Mouse (Mus musculus) kidney, embryonic 14.5 days (tissue): ENCODE measurements around the gene Srrm2. TPM values are rescaled to one million over a fixed set of nuclear protein-coding genes. Genes with fewer than 3 reads are reported as not detected.

Experiments used
- ATAC-seq: fragments of 200-750 bp; cut with Nextera tagmentation; 2 replicates; pipeline ENCODE4 v1.8.0; 2017; ENCODE audit warnings: moderate number of reproducible peaks, mild to moderate bottlenecking, moderate TSS enrichment, moderate library complexity; ENCODE audit not compliant: low FRiP score, low TSS enrichment
- H3K27ac ChIP-seq: fragments of 300-500 bp; sonication (generic); 2 replicates; pipeline ENCODE4 v1.5.1; 2014; ENCODE audit warnings: low read depth, mild to moderate bottlenecking, low read length, moderate library complexity, mixed read lengths
- H3K27me3 ChIP-seq: fragments of 300-500 bp; sonication (generic); 2 replicates; pipeline ENCODE4 v1.6.1; 2014; ENCODE audit warnings: mild to moderate bottlenecking, low read length; ENCODE audit not compliant: control insufficient read depth, insufficient read depth
- H3K36me3 ChIP-seq: fragments of 300-500 bp; sonication (generic); 2 replicates; pipeline ENCODE4 v1.6.1; 2014; ENCODE audit warnings: low read length, mixed read lengths; ENCODE audit not compliant: control insufficient read depth, insufficient read depth
- H3K4me1 ChIP-seq: fragments of 300-500 bp; sonication (generic); 2 replicates; pipeline ENCODE4 v1.6.1; 2014; ENCODE audit warnings: low read length, mixed read lengths; ENCODE audit not compliant: control insufficient read depth, insufficient read depth
- H3K4me2 ChIP-seq: fragments of 300-500 bp; sonication (generic); replicated peaks from 2 replicates; pipeline ENCODE4 v1.6.1; 2014; ENCODE audit warnings: low read depth, mild to moderate bottlenecking, low read length
- H3K4me3 ChIP-seq: fragments of 300-500 bp; sonication (generic); 2 replicates; pipeline ENCODE4 v1.5.1; 2014; ENCODE audit warnings: mild to moderate bottlenecking, low read length
- H3K9ac ChIP-seq: fragments of 300-500 bp; sonication (generic); 2 replicates; pipeline ENCODE4 v1.6.1; 2014; ENCODE audit warnings: low read depth, mild to moderate bottlenecking, low read length, moderate library complexity
- H3K9me3 ChIP-seq: fragments of 300-500 bp; sonication (generic); 2 replicates; pipeline ENCODE4 v1.6.1; 2016; ENCODE audit warnings: low read length; ENCODE audit not compliant: control insufficient read depth
- WGBS: fragments of 180-500 bp; shearing (Covaris S2); extraction: QIAGEN DNeasy Blood & Tissue Kit; methylation state at CpG from one replicate; pipeline ENCODE4 v1.1.7; 2014; 5-methylcytosine and 5-hydroxymethylcytosine counted together
- polyA plus RNA-seq: library from polyadenylated mRNA; unstranded; fragments of >200 nt; fragmentation: Nextera tagmentation; extraction: Ambion mirVana; gene quantifications from 2 replicates; pipeline ENCODE4 v1.2.1, GENCODE M21; 2014

Srrm2 gene
- polyA plus RNA-seq, 1 experiment from 2014 or later, result 567 TPM

GRCm38 (mm10) chr17:23850028-23850427 lies 59.7 kb downstream of the Srrm2 start:
- Histone ChIP-seq H3K9ac (no peak overlapping the region), H3K27me3 (no peaks in the 10 kb centered on the region), H3K4me3 (no peak overlapping the region), H3K4me1 (no peaks in the 10 kb centered on the region), H3K27ac (no peak overlapping the region), H3K36me3 (no peaks in the 10 kb centered on the region), H3K4me2 (no peak overlapping the region), H3K9me3 (0 out of 2 replicates have a peak, but pooled peaks cover 2% of the 10 kb centered on the region)
- 70% methylated on average over 2 of the region's 2 CpGs for WGBS
- no peak for ATAC-seq

DNA sequence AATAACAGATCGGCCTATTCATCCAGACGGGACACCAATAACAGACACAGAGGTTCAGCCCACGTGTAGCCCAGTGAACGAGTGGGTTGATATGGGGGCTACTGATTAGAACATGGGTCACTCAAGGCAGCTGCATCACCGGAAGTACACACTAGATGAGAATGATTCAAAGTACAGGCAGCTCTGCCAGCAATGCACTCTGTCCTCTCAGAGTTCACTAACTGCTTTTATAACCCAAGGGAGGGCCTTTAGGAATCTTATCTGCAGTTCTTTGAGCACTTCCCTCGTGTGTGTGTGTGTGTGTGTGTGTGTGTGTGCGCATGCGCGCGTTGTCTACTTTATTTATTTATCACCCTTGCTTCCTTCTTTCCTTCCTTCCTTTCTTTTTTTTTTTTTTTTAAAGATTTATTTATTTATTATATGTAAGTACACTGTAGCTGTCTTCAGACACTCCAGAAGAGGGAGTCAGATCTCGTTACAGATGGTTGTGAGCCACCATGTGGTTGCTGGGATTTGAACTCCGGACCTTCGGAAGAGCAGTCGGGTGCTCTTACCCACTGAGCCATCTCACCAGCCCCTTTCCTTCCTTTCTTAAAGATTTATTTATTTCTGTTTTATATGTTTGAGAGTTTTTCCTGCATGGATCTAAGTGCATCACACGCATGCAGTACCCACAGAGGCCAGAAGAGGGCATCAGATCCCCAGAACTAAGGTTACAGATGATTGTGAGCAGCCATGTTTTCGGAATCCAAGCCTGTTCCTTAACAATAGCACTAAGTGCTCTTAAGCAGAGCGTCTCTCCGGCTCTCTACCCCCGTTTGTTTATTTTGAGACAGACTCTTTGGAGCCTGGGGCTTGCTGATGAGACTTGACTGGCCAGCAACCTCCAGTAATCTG lies 60.8 kb downstream of the Srrm2 start:
- ATAC-seq, result no peak
- H3K9me3 ChIP-seq, result 0 out of 2 replicates have a peak, but pooled peaks cover 2% of the 10 kb centered on the region
- H3K27ac ChIP-seq, result no peak overlapping the region
- H3K36me3 ChIP-seq, result no peaks in the 10 kb centered on the region
- 56% methylated on average over 18 of the region's 19 CpGs for WGBS
- H3K4me1 ChIP-seq, result no peaks in the 10 kb centered on the region
- no peak overlapping the region for H3K9ac ChIP-seq
- no peak overlapping the region for H3K4me3 ChIP-seq
- no peak overlapping the region for H3K4me2 ChIP-seq
- no peaks in the 10 kb centered on the region for H3K27me3 ChIP-seq

DNA sequence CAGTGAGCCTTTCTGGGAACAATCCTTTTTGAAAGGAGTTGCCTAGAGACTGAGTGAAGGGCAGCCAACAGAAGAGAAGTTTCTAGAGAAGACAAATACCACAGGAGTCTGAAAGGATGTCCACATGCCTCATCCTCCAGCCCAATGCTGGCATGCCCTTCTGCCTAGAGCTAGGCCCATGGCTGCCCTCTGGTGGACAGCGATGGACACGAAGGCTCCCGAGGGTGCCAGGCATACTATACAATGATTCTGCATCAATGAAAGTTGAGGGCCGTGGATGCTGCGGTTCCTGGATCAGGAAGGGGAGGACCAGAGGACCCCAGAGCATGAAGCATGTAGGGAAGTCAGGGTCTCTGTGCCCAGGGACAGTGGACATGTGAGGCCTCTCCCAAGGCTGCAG lies 63.0 kb downstream of the Srrm2 start:
- H3K9me3 ChIP-seq, result 0 out of 2 replicates have a peak, but pooled peaks cover 2% of the 10 kb centered on the region
- no peaks in the 10 kb centered on the region for H3K36me3 ChIP-seq
- H3K9ac ChIP-seq, result no peak overlapping the region
- H3K27me3 ChIP-seq, result no peaks in the 10 kb centered on the region
- 40% methylated on average over 5 of the region's 5 CpGs for WGBS
- H3K4me2 ChIP-seq, result no peak overlapping the region
- no peak overlapping the region for H3K27ac ChIP-seq
- no peak overlapping the region for H3K4me3 ChIP-seq
- peak; percentile 25; the same call in 1 of the 2 replicates for ATAC-seq
- H3K4me1 ChIP-seq, result no peaks in the 10 kb centered on the region

DNA sequence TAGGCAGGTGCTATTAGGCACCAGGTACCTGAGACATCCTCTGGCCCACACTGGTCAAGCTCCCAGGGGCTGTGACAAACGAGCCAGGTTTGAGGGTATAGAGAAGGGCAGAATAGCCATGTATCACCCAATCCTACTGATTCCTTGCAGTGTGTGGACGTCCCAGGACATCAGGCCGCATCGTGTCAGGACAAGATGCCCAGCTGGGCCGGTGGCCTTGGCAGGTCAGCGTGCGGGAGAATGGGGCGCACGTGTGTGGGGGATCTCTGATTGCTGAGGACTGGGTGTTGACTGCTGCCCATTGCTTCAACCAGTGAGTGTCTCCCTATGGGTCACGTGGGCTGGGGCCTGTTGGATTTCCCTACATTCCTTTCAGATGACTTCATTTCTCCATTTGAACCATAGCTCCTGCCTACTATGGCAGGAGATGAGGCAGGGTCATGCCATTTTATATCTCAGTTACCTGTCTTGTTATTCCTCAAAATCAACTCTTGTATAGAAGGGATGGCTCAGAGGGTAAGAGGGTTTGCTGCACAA lies 64.0 kb downstream of the Srrm2 start:
- no peak overlapping the region for H3K9ac ChIP-seq
- no peak overlapping the region for H3K4me2 ChIP-seq
- 0 out of 2 replicates have a peak, but pooled peaks cover 2% of the 10 kb centered on the region for H3K9me3 ChIP-seq
- H3K36me3 ChIP-seq, result no peaks in the 10 kb centered on the region
- no peaks in the 10 kb centered on the region for H3K27me3 ChIP-seq
- no peak overlapping the region for H3K27ac ChIP-seq
- WGBS, result 88% methylated on average over 10 of the region's 10 CpGs
- H3K4me1 ChIP-seq, result no peaks in the 10 kb centered on the region
- ATAC-seq, result no peak
- H3K4me3 ChIP-seq, result no peak overlapping the region

- Histone ChIP-seq H3K27me3 (no peaks in the 10 kb centered on the region), H3K9ac (no peak overlapping the region), H3K4me1 (no peaks in the 10 kb centered on the region), H3K27ac (no peak overlapping the region), H3K36me3 (no peaks in the 10 kb centered on the region), H3K4me2 (no peak overlapping the region), H3K4me3 (no peak overlapping the region), H3K9me3 (no peaks in the 10 kb centered on the region)
- 79% methylated on average over 6 of the region's 6 CpGs for WGBS
- ATAC-seq, result no peak
Observed at GRCm38 (mm10) chr17:23857193-23857592, 66.9 kb downstream of the Srrm2 start.

DNA sequence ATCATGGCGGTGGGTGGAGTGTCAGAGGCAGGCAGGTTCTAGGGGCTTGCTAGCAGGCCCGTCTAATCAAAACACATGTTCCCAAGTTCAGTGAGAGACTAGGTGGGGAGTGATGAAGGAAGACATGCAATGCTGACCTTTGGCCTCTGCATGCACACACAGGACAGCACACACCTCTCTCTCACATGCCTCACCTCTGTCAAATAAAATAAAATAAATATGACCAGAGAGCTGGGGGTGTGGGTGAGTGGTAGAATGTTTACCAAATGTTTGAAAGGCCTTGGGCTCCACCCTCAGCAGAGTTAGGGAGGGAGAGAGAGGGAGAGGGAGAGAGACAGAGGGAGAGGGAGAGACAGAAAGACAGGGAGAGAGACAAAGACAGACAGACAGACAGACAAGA lies 67.6 kb downstream of the Srrm2 start:
- Histone ChIP-seq H3K4me2 (no peak overlapping the region), H3K4me3 (no peak overlapping the region), H3K9me3 (no peaks in the 10 kb centered on the region), H3K36me3 (no peaks in the 10 kb centered on the region), H3K9ac (no peak overlapping the region), H3K27me3 (no peaks in the 10 kb centered on the region), H3K27ac (no peak overlapping the region), H3K4me1 (no peaks in the 10 kb centered on the region)
- WGBS, result 81% methylated on average over 2 of the region's 2 CpGs
- no peak for ATAC-seq

DNA sequence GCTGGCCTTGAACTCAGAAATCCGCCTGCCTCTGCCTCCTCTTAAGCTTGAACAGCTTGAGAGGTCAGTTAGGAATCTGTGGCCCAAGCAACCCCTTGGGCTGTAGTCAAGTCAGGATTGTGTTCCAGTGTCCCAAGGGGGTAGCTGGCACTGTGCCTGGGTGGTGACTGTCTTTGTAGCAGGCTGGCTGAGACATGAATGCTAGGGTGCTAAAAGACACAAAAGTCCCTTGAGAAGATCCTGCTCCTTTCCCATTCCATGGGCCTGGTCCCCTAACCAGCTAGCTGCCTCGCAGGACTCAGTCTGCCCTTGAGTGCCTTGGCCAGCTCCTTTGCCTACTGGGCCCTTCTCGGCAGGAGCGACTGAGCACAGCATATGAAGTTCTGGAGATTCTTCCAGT lies 72.6 kb downstream of the Srrm2 start:
- Histone ChIP-seq H3K36me3 (no peaks in the 10 kb centered on the region), H3K4me1 (no peaks in the 10 kb centered on the region), H3K27me3 (no peaks in the 10 kb centered on the region), H3K27ac (no peak overlapping the region), H3K4me3 (no peak overlapping the region), H3K4me2 (no peak overlapping the region), H3K9me3 (no peaks in the 10 kb centered on the region), H3K9ac (no peak overlapping the region)
- WGBS, result 83% methylated on average over 4 of the region's 4 CpGs
- ATAC-seq, result no peak

DNA sequence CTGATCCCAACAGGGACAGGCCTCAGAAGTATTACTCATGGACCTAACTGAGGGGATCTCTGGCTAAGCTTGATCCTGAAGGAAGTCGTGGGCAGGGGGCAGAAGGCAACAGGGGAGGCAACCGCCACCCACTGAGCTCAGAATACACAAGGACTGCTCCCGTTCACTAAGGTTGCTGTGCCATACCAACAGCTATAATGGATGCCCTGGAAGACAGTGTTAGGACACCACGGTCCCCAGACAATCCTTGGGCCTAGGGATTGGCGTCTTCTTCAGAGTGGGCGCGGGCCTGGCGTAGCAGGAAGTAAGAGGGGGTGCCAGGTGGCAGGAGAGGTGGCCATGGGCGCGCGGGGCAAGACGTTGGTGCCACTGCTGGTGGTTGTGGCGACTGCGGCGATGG lies 77.4 kb downstream of the Srrm2 start, which contains the start of gene Prss21:
Gene Prss21, plus strand, starts transcription at position 301 of the 400 bp plus-strand sequence.
- Histone ChIP-seq H3K4me3 (no peak within 1 kb of the TSS), H3K36me3 (no peaks in the 10 kb centered on the region), H3K27ac (no peak within 1 kb of the TSS), H3K9ac (no peak within 1 kb of the TSS), H3K27me3 (no peaks in the 10 kb centered on the region), H3K4me2 (no peak within 1 kb of the TSS), H3K9me3 (no peaks in the 10 kb centered on the region), H3K4me1 (no peaks in the 10 kb centered on the region)
- no peak for ATAC-seq
- WGBS, result 81% methylated on average over 15 of the region's 15 CpGs

DNA sequence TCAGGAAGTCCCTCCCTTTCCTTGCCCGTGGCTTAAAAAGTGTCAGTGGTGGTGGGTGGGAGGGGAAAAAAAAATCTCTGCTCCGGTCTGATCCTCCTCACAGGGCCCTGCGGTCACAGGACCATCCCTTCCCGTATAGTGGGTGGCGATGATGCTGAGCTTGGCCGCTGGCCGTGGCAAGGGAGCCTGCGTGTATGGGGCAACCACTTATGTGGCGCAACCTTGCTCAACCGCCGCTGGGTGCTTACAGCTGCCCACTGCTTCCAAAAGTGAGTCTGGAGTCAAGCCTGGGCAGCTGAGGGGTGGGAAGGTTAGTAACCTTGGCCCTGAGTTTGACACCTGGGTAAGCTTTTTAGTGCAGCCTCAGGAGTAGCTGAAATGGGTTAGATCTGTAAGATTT lies 78.2 kb downstream of the Srrm2 start:
- Histone ChIP-seq H3K9ac (no peak overlapping the region), H3K4me2 (no peak overlapping the region), H3K27ac (no peak overlapping the region), H3K9me3 (no peaks in the 10 kb centered on the region), H3K36me3 (no peaks in the 10 kb centered on the region), H3K4me3 (no peak overlapping the region), H3K4me1 (no peaks in the 10 kb centered on the region), H3K27me3 (no peaks in the 10 kb centered on the region)
- WGBS, result 81% methylated on average over 11 of the region's 11 CpGs
- no peak for ATAC-seq
